Mouse (Mus musculus): ENCODE measurements around the gene 5730522E02Rik. TPM values are rescaled to one million over a fixed set of nuclear protein-coding genes. Genes with fewer than 3 reads are reported as not detected.

The 5730522E02Rik gene
- polyA plus RNA-seq, 1 experiment from 2014 or later: 7.7 TPM

DNA sequence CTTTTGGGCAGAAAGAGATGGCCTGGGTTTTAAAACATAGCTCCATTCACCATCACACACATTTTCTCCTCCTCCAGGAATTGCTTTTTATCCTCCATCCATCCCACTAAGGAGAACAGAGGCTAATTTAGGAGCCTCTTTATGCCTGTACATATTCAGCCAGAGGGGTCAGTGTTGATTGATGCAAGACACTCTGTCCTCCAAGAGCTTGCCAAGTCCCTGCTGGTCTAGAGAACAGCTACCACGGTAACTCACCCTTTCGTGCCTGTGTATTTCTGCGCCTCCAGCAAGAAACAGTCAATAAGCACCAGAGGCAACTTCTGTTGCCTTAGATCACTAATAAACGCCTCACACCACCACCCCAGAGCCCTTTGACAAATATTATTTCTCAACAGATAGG lies 620.3 kb downstream of the 5730522E02Rik start:
- Histone ChIP-seq H3K4me1 (peaks cover 5% of the 10 kb centered on the region; the same call in 1 of the 2 replicates), H3K9me3 (no peaks in the 10 kb centered on the region), H3K27me3 (replicated peaks) (no peaks in the 10 kb centered on the region), H3K4me2 (replicated peaks) (no peak overlapping the region), H3K4me3 (no peak overlapping the region), H3K36me3 (no peaks in the 10 kb centered on the region), H3K9ac (no peak overlapping the region), H3K27ac (no peak overlapping the region)
- 77% methylated on average over 4 of the region's 4 CpGs for WGBS
- no peak for ATAC-seq (ENCODE audit: low FRiP score, low read depth)

DNA sequence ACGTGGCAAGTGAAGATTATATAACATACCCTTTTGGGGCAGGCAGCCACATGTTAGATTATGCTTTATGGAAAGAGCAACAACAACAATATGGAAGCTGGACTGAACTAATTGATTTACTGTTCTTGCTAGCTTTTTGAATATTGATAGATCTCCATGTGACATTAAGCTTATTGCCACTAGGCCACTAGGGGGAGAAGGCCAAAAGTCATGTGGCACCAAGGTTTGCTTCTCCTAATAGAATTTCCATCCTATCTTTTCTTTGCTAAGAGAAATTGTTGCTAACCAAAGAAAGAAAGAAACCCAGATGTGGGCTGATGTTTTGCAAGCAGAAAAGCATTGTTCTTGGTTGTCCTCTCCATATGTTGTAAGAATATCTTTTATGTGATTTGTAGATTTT lies 621.1 kb downstream of the 5730522E02Rik start:
- peaks cover 5% of the 10 kb centered on the region; the same call in 1 of the 2 replicates for H3K4me1 ChIP-seq
- H3K4me2 ChIP-seq (replicated peaks): no peak overlapping the region
- no peaks in the 10 kb centered on the region for H3K9me3 ChIP-seq
- 74% methylated on average over 1 of the region's 1 CpGs for WGBS
- no peaks in the 10 kb centered on the region for H3K36me3 ChIP-seq
- ATAC-seq (ENCODE audit: low FRiP score, low read depth): no peak
- no peaks in the 10 kb centered on the region for H3K27me3 ChIP-seq (replicated peaks)
- H3K27ac ChIP-seq: no peak overlapping the region
- H3K9ac ChIP-seq: no peak overlapping the region
- no peak overlapping the region for H3K4me3 ChIP-seq

DNA sequence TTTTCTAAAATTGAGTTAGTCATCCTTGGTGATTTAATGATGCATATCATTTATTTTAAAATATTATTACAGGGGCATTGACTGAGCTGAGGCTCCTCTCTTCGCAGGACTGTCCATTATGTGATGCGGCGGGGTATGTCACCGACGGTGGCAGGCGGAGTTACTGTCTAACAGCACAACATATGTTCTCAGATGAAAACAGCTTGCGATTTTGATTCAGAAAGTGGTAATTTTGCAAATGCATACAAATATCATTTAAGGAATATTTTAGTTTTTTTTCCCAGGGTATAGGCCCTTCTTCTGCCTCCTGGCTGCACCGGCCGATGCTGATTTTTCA lies 636.5 kb downstream of the 5730522E02Rik start:
- ATAC-seq (ENCODE audit: low FRiP score, low read depth): no peak
- H3K36me3 ChIP-seq: no peaks in the 10 kb centered on the region
- H3K27ac ChIP-seq: no peak overlapping the region
- H3K4me2 ChIP-seq (replicated peaks): no peak overlapping the region
- 84% methylated on average over 9 of the region's 9 CpGs for WGBS
- no peak overlapping the region for H3K9ac ChIP-seq
- H3K4me3 ChIP-seq: no peak overlapping the region
- H3K9me3 ChIP-seq: no peaks in the 10 kb centered on the region
- H3K27me3 ChIP-seq (replicated peaks): no peaks in the 10 kb centered on the region
- no peaks in the 10 kb centered on the region for H3K4me1 ChIP-seq

DNA sequence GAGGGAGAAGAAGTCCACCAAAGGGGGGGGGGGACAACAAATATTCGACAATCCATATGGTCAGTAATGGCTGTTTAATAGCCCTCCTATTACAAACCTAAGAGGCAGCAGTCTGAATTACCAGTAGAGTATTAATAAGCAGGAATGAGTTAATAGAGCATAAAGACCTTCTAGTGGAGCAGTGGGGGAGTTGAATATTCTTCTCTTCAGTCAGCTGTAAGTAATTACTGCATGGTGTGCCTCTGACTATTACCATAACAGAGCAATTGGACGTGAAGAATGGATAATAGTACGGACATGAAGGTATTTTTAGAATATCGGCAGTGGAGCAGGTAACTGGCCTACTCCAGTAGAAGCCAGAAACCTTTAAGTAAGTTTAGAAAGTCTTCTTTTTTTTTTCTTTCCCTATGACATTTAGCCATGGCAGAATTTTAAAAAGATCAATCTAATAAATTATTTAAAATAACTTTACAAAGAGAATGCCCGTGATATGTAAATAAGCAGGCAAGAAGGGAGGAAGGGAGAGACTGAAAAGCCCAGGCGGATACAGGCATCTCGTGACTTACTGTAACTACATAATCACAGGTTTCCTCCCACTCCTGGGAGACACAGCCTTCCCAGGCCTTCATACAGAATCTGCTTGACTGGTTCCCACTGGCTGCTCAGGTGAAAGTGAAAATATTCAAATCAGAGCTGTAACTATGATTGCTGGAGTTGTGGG lies 637.0 kb downstream of the 5730522E02Rik start:
- no peak; the same call in 1 of the 2 replicates for ATAC-seq (ENCODE audit: low FRiP score, low read depth)
- H3K9me3 ChIP-seq: no peaks in the 10 kb centered on the region
- no peaks in the 10 kb centered on the region for H3K27me3 ChIP-seq (replicated peaks)
- no peaks in the 10 kb centered on the region for H3K36me3 ChIP-seq
- no peak overlapping the region for H3K27ac ChIP-seq
- WGBS: 57% methylated on average over 7 of the region's 7 CpGs
- H3K4me2 ChIP-seq (replicated peaks): no peak overlapping the region
- no peak overlapping the region for H3K9ac ChIP-seq
- H3K4me1 ChIP-seq: no peaks in the 10 kb centered on the region
- H3K4me3 ChIP-seq: no peak overlapping the region

DNA sequence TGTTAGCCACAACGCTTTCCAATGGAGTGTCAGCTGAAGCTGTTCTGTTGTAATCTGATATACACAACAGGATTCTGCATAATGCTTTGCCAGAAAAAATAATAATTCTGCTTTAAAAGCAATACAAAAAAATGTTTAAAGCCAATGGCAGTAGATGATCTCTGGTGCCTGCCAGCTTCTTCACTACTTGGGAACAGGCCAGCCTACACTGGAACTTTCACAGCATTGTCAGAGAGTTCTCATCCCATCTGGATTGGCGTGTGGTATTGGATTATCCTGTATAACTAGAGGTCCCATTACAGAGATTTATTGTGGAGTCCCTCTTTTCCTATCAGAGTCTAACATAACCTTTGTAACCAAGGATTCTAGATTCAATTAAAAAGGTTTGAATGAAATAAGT lies 639.2 kb downstream of the 5730522E02Rik start:
- no peak for ATAC-seq (ENCODE audit: low FRiP score, low read depth)
- Histone ChIP-seq H3K27me3 (replicated peaks) (no peaks in the 10 kb centered on the region), H3K36me3 (no peaks in the 10 kb centered on the region), H3K4me3 (no peak overlapping the region), H3K9ac (no peak overlapping the region), H3K4me2 (replicated peaks) (no peak overlapping the region), H3K27ac (no peak overlapping the region), H3K9me3 (no peaks in the 10 kb centered on the region), H3K4me1 (no peaks in the 10 kb centered on the region)
- 84% methylated on average over 2 of the region's 2 CpGs for WGBS

Small RNAs within 50 kb of the gene (microRNA-seq; reads per million reads assigned to microRNA genes)
- gene Mir6372: not detected

Other genes starting within 250 kb of the 5730522E02Rik start
- gene Fancl, start 175.4 kb upstream of the 5730522E02Rik start, polyA plus RNA-seq (2016; fragmentation: Nextera tagmentation; extraction: Ambion mirVana): 16.0 and 18.5 TPM in 2 replicates

Measured in neural tube, embryonic 12.5 days (tissue).